Mouse (Mus musculus) heart, postnatal 25 days (tissue): ENCODE measurements around the gene D630045J12Rik. TPM values are rescaled to one million over a fixed set of nuclear protein-coding genes. Genes with fewer than 3 reads are reported as not detected.

ENCODE experiments used
- DNase-seq: peaks from one replicate; pipeline ENCODE4 v3.0.0; 2022; ENCODE audit warnings: low spot score
- intact Hi-C: fragments of 180-260 bp; cut with DNase I; formaldehyde crosslinking; loops from one replicate; pipeline ENCODE4 v1.15.1; 2025
- total RNA-seq, 2 experiments: library from RNA; stranded (reverse); gene quantifications; 2 replicates each; pipeline ENCODE4 v1.2.3; 2021

The D630045J12Rik gene
- total RNA-seq, 2 experiments from 2014 or later, result 1.2 to 1.7 TPM

- no peak for DNase-seq
- intact Hi-C loops, result no loop called here
These were observed 57.3 kb downstream of the D630045J12Rik start for GRCm38 (mm10) chr6:38196266-38197189.

- intact Hi-C loops, result no loop called here
These were observed 58.5 kb downstream of the D630045J12Rik start for GRCm38 (mm10) chr6:38195306-38195705.

GRCm38 (mm10) chr6:38194046-38194445 is 59.8 kb downstream of the D630045J12Rik start:
- DNase-seq, result no peak
- intact Hi-C loops, result no loop called here

More at GRCm38 (mm10) chr6:38195306-38195705, 58.5 kb downstream of the D630045J12Rik start:
- no peak for DNase-seq

- no peak for DNase-seq
- intact Hi-C loops, result no loop called here
These were observed 60.9 kb downstream of the D630045J12Rik start for GRCm38 (mm10) chr6:38192952-38193351.

GRCm38 (mm10) chr6:38186312-38186950 is 67.4 kb downstream of the D630045J12Rik start:
- intact Hi-C loops, result no loop called here
- DNase-seq, result no peak

- intact Hi-C loops, result no loop called here
- no peak for DNase-seq
These were observed 69.0 kb downstream of the D630045J12Rik start for GRCm38 (mm10) chr6:38184791-38185190.

- intact Hi-C loops, result no loop called here
- no peak for DNase-seq
These were observed 72.0 kb downstream of the D630045J12Rik start for GRCm38 (mm10) chr6:38181756-38182318.

- intact Hi-C loops, result no loop called here
- no peak for DNase-seq
These were observed 73.1 kb downstream of the D630045J12Rik start for GRCm38 (mm10) chr6:38180669-38181068.

- intact Hi-C loops, result no loop called here
- DNase-seq, result no peak
These were observed 88.4 kb downstream of the D630045J12Rik start for GRCm38 (mm10) chr6:38165385-38165784.

- DNase-seq, result no peak
- intact Hi-C loops, result no loop called here
These were observed 89.1 kb downstream of the D630045J12Rik start for GRCm38 (mm10) chr6:38164705-38165104.

- intact Hi-C loops, result no loop called here
These were observed 90.8 kb downstream of the D630045J12Rik start for GRCm38 (mm10) chr6:38162825-38163504.

GRCm38 (mm10) chr6:38160556-38160955 is 93.3 kb downstream of the D630045J12Rik start:
- intact Hi-C loops, result loop anchor here (2.0 kb wide), 1 partner anchor 166 kb away; no protein-coding TSS in a partner anchor

More at GRCm38 (mm10) chr6:38162825-38163504, 90.8 kb downstream of the D630045J12Rik start:
- no peak for DNase-seq

GRCm38 (mm10) chr6:38160102-38160501 is 93.7 kb downstream of the D630045J12Rik start:
- peak; percentile 17 for DNase-seq
- intact Hi-C loops, result loop anchor here (2.0 kb wide), 1 partner anchor 167 kb away; no protein-coding TSS in a partner anchor

More at GRCm38 (mm10) chr6:38160556-38160955, 93.3 kb downstream of the D630045J12Rik start:
- DNase-seq, result no peak

GRCm38 (mm10) chr6:38159576-38159975 is 94.2 kb downstream of the D630045J12Rik start:
- intact Hi-C loops, result loop anchor here (2.0 to 5.0 kb wide), 2 partner anchors 95 to 152 kb away; partner anchors contain the start of gene D630045J12Rik
- DNase-seq, result no peak

- no peak for DNase-seq
- intact Hi-C loops, result loop anchor here (2.0 to 5.0 kb wide), 2 partner anchors 97 to 151 kb away; partner anchors contain the start of gene D630045J12Rik
These were observed 95.9 kb downstream of the D630045J12Rik start for GRCm38 (mm10) chr6:38157925-38158324.

GRCm38 (mm10) chr6:38156204-38156603 is 97.6 kb downstream of the D630045J12Rik start:
- DNase-seq, result no peak
- intact Hi-C loops, result loop anchor here (5.0 kb wide), 1 partner anchor 149 kb away; no protein-coding TSS in a partner anchor

GRCm38 (mm10) chr6:38152305-38152704 is 101.5 kb downstream of the D630045J12Rik start:
- intact Hi-C loops, result no loop called here
- no peak for DNase-seq

- DNase-seq, result no peak
- intact Hi-C loops, result no loop called here
These were observed 104.3 kb downstream of the D630045J12Rik start for GRCm38 (mm10) chr6:38149483-38149882.

- DNase-seq, result no peak
- intact Hi-C loops, result no loop called here
These were observed 105.2 kb downstream of the D630045J12Rik start for GRCm38 (mm10) chr6:38148626-38149025.
